Mouse (Mus musculus): ENCODE results near the gene Defb19.

Defb19 gene

DNA sequence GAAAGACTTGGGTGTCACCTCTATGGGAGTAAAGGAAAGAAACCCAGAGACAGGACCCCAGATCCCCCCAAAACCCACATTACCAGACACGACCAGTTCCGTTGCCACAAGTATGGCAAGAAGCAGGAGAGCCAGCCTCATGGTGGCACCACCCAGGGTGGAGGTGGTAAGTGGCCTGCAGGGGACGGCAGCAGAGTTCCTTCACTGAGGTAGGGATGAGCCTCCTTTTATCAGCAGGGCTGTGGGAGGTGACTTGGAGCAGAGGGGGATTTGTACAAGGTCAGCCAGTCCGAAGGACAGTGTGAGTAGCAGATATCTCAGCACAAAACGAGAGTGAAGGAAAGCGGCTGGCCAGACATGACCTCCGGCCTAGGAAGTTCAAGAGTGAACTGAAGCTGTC lies at the start of gene Defb19:
Gene Defb19, minus strand, starts transcription at position 206 of the 400 bp plus-strand sequence.
- peak; percentile 41 for DNase-seq (ENCODE audit: low spot score)

GRCm38 (mm10) chr2:152629904-152630303 lies 49.8 kb upstream of the Defb19 start:
- DNase-seq (ENCODE audit: low spot score): no peak

- no peak for DNase-seq (ENCODE audit: low spot score)
These were observed 49.1 kb upstream of the Defb19 start for GRCm38 (mm10) chr2:152629239-152629638.

- DNase-seq (ENCODE audit: low spot score): no peak
These were observed 48.0 kb upstream of the Defb19 start for GRCm38 (mm10) chr2:152628066-152628465.

DNA sequence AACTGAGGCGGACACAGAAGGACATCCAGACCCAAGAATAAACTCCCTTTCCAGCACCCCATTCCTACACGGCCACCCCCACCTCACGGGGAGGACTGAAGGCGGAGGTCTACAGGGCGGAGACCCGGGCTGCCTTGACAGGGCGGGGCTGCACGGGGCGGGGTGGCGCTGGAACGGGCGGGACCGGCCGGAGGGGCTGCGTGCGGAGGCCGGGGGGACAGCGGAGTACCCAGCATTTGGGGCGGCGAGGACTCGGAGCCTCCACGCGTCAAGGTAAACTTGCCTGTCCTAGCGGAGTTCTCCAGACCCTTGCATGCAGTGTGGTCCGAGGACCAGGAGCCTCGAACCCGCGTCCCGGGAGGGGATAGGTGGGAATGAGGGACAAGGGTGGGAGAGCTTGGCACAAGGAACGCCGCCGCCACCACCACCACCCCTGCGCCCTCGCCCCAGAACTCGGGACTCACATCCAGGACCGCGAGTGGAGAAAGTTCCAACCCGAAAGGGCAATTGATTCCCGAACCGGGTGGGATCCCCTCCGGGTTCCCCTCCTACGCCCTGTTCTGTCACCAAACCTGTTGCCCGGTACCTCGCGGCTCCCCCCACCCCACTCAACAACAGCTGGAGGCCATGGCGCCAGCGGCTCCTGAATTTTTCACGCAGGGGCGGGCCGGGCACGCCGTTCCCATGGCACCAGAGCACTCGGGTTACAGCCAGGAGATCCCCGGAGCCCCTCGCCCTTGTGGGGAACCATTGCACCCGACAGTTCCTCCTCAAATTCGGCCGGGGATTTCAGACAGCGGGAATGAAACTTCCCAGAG lies 46.9 kb upstream of the Defb19 start, which contains the start of gene Rem1:
Gene Rem1, plus strand, starts transcription at position 178 of the 818 bp plus-strand sequence.
- DNase-seq (ENCODE audit: low spot score): peak; percentile 37

GRCm38 (mm10) chr2:152625256-152625655 lies 45.1 kb upstream of the Defb19 start:
- DNase-seq (ENCODE audit: low spot score): no peak

- DNase-seq (ENCODE audit: low spot score): no peak
These were observed 44.5 kb upstream of the Defb19 start for GRCm38 (mm10) chr2:152624566-152624965.

GRCm38 (mm10) chr2:152622953-152623352 lies 42.8 kb upstream of the Defb19 start, which contains the start of gene Defb25:
TSS of gene Defb25 (minus strand) at chr2:152623053.
- no peak for DNase-seq (ENCODE audit: low spot score)

DNA sequence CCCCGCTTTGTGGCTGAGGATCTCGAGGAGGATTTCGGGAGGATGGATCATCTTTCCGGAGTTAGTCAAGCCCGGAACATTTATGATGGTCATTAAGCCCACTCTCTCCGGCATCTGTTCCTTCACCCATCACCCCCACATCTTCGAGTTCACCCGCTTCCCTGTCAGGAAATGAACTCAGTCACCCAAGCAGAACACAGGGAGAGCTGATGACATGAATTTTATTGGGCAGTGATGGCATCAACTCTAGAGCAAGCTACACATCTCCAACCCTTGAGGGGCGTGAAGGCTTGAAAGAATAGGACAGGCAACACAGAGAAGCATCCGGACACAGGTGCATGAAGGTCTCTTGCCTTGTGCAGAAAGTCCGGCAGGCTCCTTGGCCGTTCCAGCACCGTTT lies 42.0 kb upstream of the Defb19 start:
- DNase-seq (ENCODE audit: low spot score): no peak

DNA sequence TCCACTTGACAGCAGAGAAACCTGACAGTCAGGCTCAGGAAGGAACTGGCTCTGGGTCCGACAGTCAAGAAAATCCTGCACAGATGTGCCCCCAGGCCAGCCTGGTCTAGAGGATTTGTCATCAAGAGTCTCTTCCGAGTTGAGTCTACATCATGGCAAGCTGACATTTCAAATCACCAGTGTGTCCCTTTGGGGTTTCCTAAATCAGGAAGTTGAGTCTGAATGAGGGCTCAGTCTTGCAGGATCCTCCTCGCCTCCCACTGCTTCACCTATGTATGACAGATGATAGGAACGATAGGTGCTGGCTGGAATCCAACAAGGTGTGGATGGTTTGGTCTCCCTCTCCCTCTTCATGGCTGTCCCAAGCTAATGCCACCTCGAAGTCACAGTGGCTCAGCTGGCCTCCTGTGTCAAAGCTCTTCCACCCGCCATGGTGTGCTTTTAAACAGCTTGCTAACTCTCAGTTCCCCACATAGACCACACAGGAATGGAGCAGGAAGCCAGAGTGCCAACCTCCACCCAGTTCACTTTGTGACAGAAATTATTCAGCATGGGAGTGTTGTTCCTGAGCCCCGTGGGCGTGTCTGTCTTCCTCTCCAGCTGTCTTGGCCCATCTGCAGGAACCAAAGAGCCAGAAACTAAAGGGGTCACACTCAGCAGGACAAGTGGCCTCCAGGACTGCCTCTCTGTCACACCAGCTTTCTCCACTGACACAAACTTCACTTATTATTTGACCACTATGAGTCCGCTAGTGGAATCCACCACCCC lies 40.4 kb upstream of the Defb19 start:
- DNase-seq (ENCODE audit: low spot score): no peak

GRCm38 (mm10) chr2:152617374-152617773 lies 37.3 kb upstream of the Defb19 start:
- no peak for DNase-seq (ENCODE audit: low spot score)

DNA sequence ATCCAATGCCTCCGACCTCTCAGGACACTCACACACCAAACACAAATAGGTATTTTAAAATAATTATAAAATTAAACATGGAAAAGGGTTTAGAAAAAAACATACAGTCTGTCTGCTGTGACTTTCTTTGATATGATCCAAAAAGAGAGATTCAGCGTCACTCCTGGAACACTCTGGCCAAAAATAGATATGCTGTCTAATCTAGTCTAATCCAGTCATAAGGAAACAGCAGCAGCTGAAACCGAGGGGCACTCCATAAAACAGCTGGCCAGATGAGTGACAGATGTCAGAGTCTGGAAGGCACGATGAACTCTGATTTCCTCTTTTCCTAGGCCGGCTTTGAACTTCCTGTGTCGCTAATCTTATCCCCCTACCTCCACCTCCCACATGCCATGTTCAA lies 36.4 kb upstream of the Defb19 start:
- DNase-seq (ENCODE audit: low spot score): no peak

GRCm38 (mm10) chr2:152615563-152615962 lies 35.5 kb upstream of the Defb19 start:
- peak; percentile 30 for DNase-seq (ENCODE audit: low spot score)

DNA sequence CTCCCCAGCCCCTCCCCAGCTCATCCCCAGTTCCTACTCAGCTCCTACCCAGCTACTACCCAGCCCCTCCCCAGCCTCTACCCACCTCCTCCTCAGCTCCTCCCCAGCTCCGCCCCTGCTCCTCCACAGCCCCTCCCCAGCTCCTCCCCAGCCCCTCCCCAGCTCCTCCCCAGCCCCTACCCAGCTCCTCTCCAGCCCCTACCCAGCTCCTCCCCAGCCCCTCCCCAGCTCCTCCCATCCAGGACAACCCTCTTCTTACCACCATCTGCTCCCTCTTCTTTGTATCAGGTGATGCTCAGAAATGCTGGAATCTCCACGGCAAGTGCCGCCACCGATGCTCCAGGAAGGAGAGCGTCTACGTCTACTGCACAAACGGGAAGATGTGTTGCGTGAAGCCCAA lies 32.1 kb upstream of the Defb19 start:
- no peak for DNase-seq (ENCODE audit: low spot score)

DNA sequence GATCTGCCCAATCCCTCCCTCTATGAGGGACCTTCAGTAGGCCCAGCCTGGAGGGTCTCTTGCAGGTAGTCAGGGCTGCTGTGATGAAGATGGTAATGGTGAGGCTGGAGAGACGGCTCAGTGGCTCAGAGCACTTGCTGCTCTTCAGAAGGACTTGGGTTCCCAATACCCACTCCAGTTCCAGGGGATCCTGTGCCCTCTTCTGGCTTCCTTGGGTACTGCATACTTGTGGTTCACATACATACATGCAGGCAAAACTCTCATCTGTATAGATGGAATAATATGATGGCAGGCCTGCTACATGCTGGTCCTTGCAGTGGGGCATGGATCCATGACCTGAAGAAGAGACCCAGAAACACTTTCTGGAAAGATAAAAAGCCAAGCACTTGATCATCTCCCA lies 28.6 kb upstream of the Defb19 start:
- no peak for DNase-seq (ENCODE audit: low spot score)

- no peak for DNase-seq (ENCODE audit: low spot score)
These were observed 27.6 kb upstream of the Defb19 start for GRCm38 (mm10) chr2:152607746-152608145.

DNA sequence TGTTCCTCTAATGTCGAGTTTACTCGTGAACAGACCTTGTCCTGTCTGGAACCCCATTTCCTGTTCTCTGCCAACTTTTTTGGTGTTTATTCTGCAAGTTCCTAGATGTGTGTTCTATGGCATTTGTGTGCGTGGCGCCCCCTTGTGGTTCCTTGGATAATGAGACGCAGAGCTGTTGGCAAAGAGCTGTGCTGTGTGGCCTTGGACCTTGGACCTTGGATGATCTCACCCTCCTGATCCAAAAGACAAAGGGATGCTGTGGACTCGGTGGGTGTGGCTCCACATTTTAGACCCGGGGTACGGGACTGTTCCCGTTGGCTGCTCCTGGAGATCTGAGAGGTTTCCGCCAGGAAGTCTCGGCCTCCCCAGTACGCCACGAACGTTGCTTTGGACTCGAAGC lies 23.9 kb upstream of the Defb19 start, which contains the start of gene Defb36:
Gene Defb36, plus strand, starts transcription at position 271 of the 400 bp plus-strand sequence.
- peak; percentile 56 for DNase-seq (ENCODE audit: low spot score)

DNA sequence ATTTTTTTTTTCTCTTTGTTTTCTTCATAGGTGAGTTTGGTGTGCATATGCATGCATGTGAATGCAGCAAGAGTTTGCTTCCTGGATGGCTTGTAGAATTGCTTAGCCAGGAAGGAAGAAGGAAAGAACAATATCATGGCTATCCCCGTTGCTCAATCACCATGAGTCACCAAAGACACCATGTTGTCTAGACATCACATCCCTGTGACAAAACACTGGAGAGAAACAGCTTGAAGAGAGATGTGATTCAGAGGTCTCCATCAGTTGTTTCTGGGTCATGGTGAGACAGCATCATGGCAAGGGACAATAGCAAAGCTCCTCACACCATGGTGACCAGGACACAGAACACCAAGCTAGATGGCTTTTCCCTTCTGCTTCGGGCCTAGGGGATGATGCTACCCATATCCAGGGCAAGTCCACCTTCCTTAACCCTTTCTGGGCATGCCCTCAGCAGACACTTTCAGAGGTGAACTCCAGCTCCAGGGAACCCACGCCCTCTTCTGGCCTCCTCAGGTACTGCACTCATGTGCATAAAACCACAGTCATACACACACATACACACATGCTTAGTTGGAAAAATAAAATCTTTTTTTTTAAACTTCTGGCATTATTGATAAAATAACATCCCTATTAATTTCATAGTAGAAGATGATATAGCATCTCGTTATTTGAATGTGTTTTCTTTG lies 21.3 kb upstream of the Defb19 start:
- DNase-seq (ENCODE audit: low spot score): no peak

GRCm38 (mm10) chr2:152600076-152600475 lies 20.0 kb upstream of the Defb19 start:
- DNase-seq (ENCODE audit: low spot score): no peak

GRCm38 (mm10) chr2:152599299-152599698 lies 19.2 kb upstream of the Defb19 start, which contains the start of gene Defb45:
TSS of gene Defb45 (minus strand) at chr2:152599399.
- DNase-seq (ENCODE audit: low spot score): no peak

GRCm38 (mm10) chr2:152589021-152589420 lies 8.9 kb upstream of the Defb19 start:
- DNase-seq (ENCODE audit: low spot score): no peak

DNA sequence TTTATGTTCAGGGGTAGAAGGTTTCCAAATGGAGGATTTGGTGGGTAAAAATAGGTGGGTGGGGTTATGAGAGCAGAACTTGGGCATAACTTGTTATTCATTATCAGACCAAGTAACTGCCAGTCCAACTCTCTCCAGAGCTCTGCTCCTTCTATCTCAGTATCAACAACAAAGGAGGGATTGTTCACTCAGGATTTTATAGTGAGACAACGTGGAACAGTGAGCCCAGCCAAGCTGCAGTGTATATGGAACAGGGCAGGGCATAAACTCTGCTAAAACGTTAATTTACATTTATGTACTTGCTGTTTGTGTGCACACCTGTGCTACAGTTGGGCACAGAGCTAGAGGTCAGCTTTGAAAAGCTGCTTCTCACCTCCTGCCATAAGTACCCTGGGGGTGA lies 8.3 kb upstream of the Defb19 start:
- no peak for DNase-seq (ENCODE audit: low spot score)

Measured in ovary, postnatal 36 days (tissue).